Mouse (Mus musculus) adrenal gland, postnatal 14 days (tissue): ENCODE results near the gene Nfib. TPM values are rescaled to one million over a fixed set of nuclear protein-coding genes. Genes with fewer than 3 reads are reported as not detected.

ENCODE experiments used
- DNase-seq: peaks from one replicate; pipeline ENCODE4 v3.0.0; 2021; ENCODE audit warnings: mixed read lengths
- total RNA-seq: library from RNA; stranded (reverse); gene quantifications from 2 replicates; pipeline ENCODE4 v1.2.3, GENCODE M21; 2021

The Nfib gene
- total RNA-seq, 1 experiment from 2014 or later = 111 TPM

DNA sequence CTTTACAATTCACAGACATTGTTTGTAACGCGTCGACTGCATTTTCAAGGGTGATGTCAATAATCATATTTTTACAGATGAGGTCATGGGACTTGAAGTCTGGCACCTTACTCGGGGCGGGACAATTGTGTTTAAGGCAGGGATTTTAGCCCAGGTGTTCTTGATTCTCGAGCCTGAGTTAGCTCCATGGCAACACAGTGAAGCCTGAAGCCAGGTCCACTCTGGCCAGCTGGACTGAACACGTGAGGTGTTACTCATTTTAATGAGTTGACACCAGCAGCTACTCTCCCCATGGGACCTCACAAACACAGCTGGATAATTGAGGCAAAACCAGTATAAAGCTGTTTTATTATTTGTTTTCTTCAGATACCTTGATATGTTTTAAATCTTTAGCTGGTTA lies 71.2 kb downstream of the Nfib start:
- DNase-seq = no peak

DNA sequence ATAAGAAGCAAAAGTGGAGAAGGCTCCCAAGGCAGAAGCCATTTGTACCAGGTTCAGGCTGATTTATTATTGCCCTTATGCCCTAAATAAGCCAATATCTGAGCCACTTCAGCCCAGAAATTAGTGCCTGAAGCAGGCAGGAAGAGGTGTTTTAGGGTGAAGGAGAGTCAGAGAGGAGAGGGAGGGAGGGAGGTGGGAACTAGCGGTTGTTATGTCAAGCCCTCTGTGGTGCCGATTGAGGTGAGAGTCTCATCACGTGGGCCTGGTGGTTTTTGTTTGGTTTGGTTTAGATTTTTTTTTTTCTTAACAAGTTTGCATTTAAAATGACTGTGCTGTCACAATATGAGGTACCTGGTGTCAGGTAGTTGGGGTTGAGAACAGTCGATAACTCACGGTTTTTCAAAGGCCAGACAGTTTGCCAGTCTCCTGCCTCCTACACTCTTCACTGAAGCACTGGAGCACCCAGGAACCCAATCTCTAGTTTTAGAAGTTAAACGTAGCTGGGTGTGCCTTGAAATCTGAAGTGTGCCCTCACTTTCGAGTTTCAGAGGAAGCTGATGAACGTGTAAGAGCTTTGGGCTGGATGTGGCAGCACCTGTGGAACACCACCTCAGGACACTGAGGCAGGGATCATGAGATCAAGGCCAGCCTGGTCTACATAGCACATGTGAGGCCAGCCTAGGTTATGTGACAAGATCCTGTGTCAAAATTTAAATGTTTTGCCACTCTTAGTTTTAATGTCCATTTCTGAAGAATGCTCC lies 81.1 kb downstream of the Nfib start:
- no peak for DNase-seq

DNA sequence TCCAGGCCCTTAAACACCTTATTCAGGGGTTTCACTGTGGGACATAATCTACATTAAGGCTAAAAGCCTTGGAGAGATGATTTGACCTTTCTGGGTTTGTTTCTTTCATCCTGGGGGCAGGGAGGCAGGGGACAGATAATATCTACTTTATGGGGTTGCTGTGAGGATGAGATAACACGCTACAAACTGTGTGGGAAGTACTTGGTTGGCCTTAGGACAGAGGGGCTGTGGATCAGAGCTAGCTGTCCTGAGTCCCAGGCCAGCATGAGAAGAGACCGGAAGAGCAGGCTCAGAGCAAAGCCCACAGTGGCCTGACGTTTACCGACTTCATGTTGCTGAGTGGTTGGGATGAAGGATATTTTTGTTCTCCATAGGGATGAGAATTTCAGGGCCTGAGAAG lies 81.7 kb downstream of the Nfib start:
- no peak for DNase-seq

DNA sequence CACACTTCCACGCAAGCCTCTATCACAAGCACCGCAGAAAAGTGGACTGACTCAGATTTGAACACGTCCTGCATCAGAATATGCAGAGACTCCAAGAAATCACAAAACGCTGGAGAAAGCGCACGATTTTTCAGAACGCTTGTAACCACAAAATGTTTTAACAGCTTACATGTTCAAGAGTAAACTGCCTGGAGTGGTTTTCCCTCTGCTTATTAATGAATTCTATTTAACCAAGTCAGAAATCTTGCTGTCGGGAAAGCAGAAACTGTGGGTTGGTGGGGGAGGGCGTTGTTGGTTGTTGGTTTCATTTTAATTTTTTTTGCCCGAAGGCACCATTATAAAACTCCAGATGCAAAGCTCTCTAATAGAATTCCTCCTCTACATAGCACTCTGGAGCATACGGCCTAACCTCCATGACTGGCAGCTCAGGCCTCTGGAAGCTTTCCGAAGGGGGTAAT lies 82.4 kb downstream of the Nfib start:
- DNase-seq = no peak

DNA sequence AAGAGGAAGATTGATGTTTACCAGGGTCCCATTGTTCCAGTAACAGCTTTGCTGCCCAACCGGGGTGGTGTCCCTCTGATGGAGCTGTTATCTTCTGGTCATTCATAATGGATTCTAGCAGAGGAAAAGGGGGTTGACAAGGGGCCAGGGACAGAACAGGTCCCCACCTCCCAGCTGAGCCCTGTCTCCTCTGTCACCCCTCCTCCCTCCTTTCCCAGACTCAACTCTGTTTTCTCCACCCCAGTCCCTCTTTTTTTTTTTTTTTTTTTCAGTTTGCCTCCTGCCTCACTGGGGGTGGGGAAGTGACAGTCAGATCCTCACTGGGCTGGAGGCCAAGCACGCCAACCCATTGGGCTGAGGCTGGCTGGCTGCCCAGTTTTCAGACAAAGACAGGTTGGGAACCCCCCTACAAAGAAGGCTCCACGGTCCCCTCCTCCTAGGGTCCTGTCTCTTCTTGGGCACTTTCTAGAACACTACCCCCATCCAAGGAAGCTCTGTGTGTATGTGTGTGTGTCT lies 83.2 kb downstream of the Nfib start:
- DNase-seq = peak; percentile 83

DNA sequence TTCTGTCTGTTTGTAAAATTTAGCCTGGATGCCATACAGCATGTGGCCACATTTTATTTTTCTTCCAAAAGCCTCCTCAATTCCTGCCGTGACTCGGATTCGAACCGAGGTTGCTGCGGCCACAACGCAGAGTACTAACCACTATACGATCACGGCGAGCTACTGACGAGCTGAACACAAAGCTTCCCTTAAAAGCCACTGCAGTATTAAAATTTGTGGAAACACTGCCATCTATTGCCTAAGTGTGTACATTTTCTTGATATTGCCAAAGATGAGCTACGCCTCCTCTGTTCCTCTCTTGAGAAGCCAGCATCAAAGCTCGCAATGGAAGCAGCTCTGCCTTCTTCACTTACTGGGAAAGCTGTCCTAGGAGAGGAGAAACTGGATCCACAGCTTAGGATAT lies 86.0 kb downstream of the Nfib start:
- peak; percentile 18 for DNase-seq

DNA sequence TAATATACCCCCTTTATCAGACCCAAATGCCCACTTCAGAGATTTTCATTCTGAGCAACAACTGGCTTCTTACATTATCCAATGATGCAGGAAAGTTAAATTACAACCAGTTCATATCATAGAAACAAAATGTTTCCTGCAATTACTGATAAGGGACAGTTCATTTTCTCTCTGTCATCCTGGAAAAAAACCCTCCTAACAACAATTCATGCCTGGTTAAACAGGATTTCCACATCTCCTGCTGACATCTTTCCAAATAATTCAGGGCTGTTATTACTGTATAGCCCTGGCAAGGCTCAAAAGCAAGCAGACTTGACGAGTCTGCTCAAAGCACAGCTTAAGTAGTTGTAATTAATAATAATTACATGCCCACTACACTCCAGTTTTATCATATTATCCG lies 86.5 kb downstream of the Nfib start:
- DNase-seq = no peak

DNA sequence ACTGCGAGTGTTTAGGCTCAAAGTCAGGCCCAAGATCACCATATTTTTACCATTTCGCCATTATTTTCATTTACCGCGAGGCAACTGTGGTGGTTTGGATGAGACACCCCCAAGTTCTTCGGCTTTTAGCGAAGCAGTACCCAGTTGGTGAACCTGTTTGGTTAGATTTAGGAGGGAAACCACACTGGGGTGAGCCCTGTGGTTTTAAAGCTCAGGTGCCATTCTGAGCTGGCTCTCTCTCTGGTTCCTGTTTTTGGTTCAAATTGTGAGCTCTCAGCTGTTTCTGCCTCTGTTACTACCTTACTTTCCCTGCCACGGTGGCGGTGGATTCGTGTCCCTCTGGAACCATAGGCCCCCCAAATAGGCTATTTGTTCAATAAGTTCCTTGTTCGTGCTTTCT lies 88.3 kb downstream of the Nfib start:
- DNase-seq = no peak

DNA sequence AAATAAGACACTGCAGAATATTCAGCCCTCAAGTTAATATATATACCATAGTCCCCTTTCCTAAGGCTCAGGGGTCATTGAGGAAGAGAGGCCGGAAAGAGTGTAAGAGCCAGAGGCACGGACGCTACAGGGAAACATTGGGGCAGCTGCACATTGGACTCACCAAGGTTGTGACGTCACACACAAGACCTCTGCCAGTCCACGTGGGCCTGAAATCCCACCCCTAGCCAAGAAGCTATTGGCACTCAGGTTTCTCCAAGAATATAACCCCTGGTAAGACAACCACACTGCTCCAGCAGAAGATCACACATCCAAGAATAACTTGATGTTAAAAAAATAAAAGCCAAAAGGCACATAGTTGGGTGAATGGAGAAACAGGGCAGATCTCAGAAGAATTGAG lies 89.8 kb downstream of the Nfib start:
- no peak for DNase-seq

DNA sequence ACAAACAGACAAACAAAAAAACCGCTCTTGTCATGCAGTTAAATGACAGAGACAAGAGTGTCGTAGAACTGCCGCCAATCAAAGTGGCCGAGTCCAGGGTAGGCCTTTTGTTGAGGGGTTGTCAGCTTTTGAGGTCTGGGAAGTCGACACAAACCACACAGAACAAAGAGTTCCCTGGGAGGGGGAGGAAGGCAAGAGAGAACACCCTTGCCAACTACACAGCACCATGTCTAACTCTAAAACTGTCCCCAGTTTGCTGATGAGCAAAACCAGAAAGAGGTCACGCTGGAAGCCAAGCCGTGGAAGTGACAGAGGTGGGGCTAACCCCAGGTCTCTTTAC lies 91.1 kb downstream of the Nfib start:
- DNase-seq = no peak

DNA sequence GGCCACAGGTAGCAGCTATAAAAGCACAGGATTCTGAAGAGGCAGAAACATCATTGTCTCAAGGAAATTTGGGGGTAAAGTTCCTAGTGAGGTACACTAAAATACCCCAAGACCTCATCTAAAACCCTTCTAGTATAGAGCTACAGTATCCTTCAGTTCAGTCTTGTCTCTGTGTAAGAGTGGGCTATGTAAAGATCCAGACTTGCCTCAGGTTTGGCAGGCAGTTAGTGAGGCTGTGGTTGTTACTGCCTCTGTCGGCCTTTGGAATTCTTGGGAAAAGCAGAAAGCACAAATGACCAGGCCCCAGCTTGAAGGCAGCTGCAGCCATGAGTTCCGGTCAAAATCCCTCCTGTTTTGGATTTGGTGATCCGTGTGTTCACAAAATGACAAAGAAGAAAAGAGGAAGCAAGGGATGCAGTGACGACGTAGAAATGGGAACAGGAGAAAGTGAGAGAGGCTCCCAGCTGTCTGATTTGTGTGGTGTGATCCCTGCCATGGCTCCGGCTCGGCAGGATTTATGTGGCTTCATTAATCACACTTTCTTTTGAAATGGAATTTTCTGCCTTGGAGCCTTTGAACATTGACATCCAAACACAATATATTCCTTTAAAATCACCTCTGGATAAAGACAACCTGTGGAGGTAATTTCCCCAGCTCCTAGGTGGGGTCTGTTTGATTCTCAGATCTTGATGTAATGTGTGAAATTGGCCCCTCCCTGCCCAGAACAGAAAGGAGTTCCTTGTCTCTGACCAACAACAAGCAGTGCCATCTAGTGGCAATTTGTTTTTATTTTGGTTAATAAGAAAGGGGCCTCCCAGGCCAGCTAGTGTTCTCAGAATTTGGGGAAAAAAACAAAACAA lies 91.7 kb downstream of the Nfib start:
- DNase-seq = peak; percentile 39

DNA sequence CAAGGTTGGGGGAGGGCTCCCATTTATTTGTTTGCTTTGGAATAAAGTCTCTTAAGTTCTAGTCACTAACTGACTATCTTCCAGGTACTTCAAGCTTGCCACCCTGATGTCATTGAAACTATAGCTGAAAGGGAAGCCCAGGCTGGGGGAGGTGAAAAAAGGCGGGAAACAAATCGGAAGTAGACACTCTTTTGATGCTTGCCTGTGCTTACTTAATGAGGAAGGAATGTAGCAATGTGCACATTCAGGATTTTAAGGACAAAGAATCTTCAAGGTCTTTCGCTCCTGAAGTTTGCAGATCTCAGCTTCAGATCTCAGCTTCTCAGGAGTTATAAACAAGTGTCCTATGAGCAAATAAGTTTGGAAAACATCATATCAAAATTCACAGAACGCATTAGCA lies 95.9 kb downstream of the Nfib start:
- DNase-seq = no peak

DNA sequence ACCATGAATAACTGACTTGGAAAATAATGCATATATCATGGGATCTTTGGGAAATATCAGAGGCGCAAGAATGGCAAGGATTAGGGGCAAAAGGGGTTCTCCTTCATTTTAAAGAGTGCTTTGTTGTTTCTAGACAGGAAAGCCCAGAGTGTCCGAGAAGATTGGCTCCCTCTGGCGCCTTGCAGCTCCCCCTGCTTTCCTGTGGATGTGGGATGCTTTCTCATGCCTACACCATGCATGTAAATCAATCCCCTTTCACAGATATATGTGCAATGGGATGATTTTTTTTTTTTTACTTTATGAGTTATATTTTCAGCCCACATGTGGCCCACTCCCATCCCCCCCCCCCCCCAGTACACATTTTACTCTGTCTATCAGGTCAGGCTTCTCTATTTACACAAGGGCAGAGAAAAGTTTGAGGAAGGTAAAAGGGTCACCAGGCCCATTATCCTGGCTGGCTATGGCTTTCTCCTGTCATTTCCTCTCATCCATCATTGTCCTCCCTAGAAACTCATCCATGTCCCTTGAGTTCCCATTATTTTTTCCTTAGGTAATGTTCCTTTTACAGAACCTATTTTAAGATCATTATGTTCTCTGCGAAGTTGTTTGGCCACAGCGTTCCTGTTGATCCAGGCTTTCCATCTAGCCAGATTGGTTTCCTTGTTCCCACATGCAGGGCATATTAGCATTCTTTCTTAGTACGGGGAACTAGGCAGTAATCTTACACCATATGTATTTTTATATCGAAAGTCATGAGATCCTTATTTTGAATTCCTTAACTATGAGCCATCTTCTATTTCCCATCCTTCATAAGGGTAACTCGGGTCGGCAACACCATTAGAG lies 96.6 kb downstream of the Nfib start:
- DNase-seq = no peak

DNA sequence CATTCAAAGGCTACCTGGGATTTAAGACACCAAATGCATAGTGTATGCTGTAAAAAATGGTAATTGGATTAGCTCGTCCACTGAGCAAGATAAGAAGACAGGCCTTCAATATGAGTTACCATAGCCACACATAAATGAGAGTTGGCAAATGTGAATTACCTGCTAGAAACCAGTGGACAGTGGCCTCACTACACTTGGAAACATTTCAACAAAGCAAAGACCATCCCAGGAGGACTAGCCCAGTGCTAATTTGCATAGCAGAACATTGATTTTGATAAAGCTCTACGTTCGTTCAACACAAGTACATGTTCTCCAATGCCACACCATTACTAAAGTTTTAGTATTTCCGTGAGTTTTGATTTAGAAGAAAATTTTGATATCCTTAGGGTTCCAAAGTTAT lies 98.3 kb downstream of the Nfib start:
- DNase-seq = no peak

DNA sequence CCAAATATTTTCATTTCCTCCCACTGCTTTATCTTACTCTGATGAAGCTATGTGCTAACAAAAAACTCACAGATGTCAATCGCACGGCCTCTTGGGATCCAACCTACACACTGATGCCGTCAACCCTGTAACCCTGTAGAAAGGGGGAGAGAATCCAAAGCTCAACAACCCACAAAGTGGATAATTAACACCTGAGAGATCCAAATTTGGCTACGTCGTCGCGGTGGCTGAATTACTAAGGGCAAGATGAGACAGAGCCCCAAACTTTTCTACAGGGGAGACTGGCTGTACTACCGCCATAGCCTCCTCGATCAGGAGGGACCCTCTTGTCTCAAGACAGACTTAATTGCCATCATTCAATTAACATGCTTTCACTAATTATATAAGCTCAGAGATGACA lies 99.2 kb downstream of the Nfib start:
- DNase-seq = no peak

DNA sequence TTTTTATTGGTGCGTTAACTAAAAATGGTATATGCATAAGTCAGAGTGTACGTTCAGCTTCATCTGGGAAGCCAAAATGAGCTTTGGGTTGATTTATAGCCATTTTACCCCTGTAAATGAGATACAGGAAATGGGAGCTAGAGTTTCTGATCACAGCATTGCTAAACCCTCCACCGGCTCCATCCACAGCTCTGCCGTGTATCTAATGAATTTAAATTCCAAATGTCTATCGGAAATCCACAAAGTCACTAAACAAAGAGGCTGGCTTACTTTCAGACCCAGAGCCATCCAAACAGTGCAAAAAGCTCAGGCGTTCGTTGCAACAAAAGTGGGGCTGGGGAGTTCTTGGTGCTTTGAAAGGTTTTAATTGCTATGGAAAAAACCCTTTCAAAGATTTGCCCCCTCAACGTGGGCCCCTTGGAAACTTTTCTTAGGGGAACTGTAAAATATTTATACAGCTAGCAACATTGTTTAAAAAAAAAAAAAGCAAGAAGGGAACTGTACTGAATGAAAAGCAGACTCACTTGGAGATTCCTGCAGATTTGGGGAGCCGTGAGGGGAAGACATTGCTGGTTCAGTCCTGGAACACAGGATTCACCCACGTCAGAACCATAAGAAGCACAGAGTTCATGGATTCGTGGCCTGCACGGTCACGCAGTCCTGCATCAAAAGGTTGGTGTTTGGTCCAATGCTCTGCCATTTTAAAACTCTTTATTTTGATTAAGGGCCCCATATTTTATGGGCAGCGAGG lies 100.3 kb downstream of the Nfib start:
- DNase-seq = no peak

DNA sequence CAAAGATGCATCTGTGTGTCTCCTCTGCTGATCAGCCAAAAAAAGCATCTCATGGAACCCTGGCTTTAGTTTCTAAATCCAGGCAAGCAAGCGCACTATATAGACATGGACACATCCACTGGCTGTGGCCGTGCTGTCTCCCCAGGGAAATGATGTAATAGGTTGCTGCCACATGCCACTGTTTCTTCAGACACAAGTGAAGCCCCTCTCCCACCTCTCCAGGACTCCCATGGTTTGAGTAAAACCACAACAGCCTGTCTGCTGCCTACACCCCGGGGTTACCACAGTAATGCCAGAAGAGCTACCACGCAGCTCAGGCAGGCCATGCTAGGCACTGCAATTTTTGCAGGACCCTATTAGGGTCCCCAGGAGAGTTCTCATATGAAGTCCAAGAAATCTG lies 101.0 kb downstream of the Nfib start:
- DNase-seq = no peak

DNA sequence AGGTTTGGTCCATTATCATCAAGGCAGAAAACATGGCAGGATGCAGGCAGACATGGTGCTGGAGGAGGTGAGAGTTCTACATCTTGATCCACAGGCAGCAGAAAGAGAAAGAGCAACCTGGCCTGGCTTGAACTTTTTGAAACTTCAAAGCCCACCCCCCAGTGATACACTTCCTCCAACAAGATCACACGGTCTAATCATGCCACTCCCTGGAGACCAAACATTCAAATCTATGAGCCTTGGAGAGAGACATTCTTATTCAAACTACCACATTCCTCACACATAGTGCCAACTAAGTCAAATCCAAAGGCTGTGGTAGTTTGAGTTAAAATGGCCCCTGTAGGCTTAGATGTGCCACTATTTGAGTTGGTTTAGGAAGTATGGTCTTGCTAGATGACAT lies 104.9 kb downstream of the Nfib start:
- DNase-seq = no peak

DNA sequence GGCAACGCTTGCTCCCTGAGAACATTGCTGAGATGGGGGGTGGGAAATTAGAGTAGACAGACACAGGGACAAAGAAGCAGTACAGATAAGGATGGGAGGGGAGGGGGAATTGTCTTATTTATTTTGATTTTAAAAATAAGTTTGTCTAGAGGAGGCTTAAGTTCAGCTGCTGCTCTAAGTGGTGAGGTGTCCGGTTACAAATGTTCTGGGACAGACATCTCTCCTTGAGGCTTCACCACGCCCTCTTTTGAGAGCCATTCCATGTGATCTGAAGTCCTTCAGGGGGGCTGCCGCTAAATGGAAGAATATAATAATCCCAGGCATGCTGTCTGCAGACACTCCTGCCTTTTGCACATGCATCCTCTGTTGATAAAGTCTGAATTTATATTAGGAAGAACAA lies 107.1 kb downstream of the Nfib start:
- no peak for DNase-seq

DNA sequence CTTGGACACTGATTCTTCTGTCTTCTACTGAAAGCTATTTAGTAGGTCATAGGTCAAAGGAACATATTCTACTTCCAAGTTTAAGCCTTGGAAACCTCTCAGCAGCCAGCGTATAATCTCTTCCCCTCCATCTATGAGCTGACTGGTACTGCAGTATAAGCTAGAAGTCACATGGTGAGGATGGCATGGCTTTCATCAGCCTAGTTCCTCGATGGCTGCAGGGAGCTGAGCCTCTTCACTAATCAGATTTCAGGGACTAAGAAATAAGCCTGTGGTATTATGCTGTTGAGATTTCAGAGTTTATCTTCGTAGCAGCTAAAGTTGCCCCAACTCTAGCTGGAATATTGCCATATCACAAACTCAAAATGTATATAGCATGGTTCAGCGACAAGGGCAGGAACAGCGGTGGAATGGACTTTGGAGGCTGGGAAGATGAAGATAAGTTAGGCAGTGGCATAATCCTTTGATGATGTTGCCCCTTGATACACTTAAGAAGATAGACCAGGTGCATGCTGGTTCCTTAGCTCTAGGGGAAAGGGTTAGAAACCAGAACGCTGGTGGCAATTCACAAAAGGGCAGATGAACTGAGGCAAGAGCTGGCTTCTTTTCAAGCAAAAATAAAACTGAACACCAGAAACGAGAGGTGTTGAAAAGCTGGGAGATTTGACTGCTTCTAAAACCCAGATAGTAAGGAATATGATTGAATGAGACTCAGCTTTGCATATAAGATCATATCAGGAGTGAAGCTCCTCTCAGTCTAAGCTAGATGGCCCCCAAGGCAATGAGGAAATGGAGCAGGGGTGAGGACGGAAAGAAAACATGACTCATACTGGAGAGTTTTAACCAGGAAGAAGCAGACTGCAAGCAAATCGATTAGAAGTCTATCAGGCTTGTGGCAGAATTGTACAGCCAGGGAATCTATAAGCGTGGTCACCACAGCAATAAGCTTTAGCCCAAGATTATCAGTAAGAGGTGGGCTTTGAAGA lies 111.6 kb downstream of the Nfib start:
- DNase-seq = no peak
